Mouse (Mus musculus) stomach, postnatal 0 days (tissue): ENCODE data around the gene Mapt. TPM values are rescaled to one million over a fixed set of nuclear protein-coding genes. Genes with fewer than 3 reads are reported as not detected.

ENCODE experiments used
- ATAC-seq: fragments of 200-750 bp; cut with Nextera tagmentation; 2 replicates; pipeline ENCODE4 v1.8.0; 2017; ENCODE audit not compliant: low FRiP score, low TSS enrichment
- DNase-seq: peaks from one replicate; pipeline ENCODE4 v3.0.0-alpha.2; 2016; ENCODE audit warnings: low spot score
- H3K27ac ChIP-seq: fragments of 300-500 bp; sonication (generic); replicated peaks from 2 replicates; pipeline ENCODE4 v1.5.1; 2014; ENCODE audit warnings: mild to moderate bottlenecking, control low read depth
- H3K27me3 ChIP-seq: fragments of 300-500 bp; sonication (generic); 2 replicates; pipeline ENCODE4 v1.6.1; 2014; ENCODE audit warnings: low read length; ENCODE audit not compliant: control insufficient read depth, insufficient read depth
- H3K36me3 ChIP-seq: fragments of 300-500 bp; sonication (generic); 2 replicates; pipeline ENCODE4 v1.6.1; 2014; ENCODE audit warnings: low read length, mixed read lengths; ENCODE audit not compliant: control insufficient read depth, insufficient read depth
- H3K4me1 ChIP-seq: fragments of 300-500 bp; sonication (generic); replicated peaks from 2 replicates; pipeline ENCODE4 v1.6.1; 2014; ENCODE audit warnings: antibody characterized with exemption; ENCODE audit not compliant: control insufficient read depth, insufficient read depth
- H3K4me2 ChIP-seq: fragments of 300-500 bp; sonication (generic); replicated peaks from 2 replicates; pipeline ENCODE4 v1.6.1; 2014; ENCODE audit warnings: low read depth, mild to moderate bottlenecking, control low read depth, moderate library complexity
- H3K4me3 ChIP-seq: fragments of 300-500 bp; sonication (generic); 2 replicates; pipeline ENCODE4 v1.5.1; 2014; ENCODE audit warnings: low read depth, low read length, control low read depth
- H3K9ac ChIP-seq: fragments of 300-500 bp; sonication (generic); 2 replicates; pipeline ENCODE4 v1.6.1; 2014; ENCODE audit warnings: mild to moderate bottlenecking, low read length, control low read depth, mixed read lengths
- H3K9me3 ChIP-seq: fragments of 300-500 bp; sonication (generic); 2 replicates; pipeline ENCODE4 v1.6.1; 2016; ENCODE audit warnings: low read length; ENCODE audit not compliant: control insufficient read depth
- CTCF ChIP-seq: IDR thresholded peaks from 2 replicates; pipeline ENCODE4 v1.5.1; 2016; ENCODE audit warnings: antibody characterized with exemption, low read depth, mild to moderate bottlenecking, moderate library complexity
- EP300 ChIP-seq: optimal IDR thresholded peaks from 2 replicates; pipeline ENCODE3; 2016; ENCODE audit warnings: antibody characterized with exemption
- WGBS: fragments of 180-500 bp; shearing (Covaris S2); extraction: QIAGEN DNeasy Blood & Tissue Kit; methylation state at CpG from one replicate; pipeline ENCODE4 v1.1.7; 2014; 5-methylcytosine and 5-hydroxymethylcytosine counted together
- polyA plus RNA-seq: library from polyadenylated mRNA; unstranded; fragments of >200 nt; fragmentation: Nextera tagmentation; extraction: Ambion mirVana; gene quantifications from 2 replicates; pipeline ENCODE4 v1.2.1, GENCODE M21; 2015

Gene Mapt
- polyA plus RNA-seq, 1 experiment from 2014 or later, result 8.2 TPM

DNA sequence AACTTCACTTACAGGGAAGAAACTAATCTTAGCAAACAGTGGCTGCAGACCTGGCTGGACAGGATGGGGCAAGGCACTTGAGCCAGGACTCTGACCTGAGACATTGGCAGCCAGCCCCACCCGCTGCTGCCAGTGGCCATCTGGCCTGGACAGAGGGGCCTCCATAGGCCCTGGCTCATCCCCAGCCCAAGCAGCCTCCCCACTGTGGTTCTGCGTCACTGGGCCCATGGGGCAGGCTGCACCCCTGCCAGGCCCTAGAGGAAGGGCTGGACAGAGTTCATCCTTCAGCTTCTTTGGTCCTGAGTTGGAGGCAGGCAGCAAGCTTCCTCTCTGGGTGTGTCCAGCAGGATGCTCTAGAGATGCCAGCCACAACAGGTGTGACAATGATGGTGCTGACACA, 41.2 kb upstream of the Mapt start:
- 76% methylated on average over 2 of the region's 2 CpGs for WGBS
- DNase-seq (no peak), ATAC-seq (no peak)
- Histone ChIP-seq H3K36me3 (no peaks in the 10 kb centered on the region), H3K27ac (no peak overlapping the region), H3K27me3 (no peaks in the 10 kb centered on the region), H3K4me1 (no peaks in the 10 kb centered on the region), H3K4me2 (no peak overlapping the region), H3K4me3 (no peak overlapping the region), H3K9ac (no peak overlapping the region), H3K9me3 (no peaks in the 10 kb centered on the region)
- TF ChIP-seq CTCF, result no peak
- no peak for TF ChIP-seq EP300

DNA sequence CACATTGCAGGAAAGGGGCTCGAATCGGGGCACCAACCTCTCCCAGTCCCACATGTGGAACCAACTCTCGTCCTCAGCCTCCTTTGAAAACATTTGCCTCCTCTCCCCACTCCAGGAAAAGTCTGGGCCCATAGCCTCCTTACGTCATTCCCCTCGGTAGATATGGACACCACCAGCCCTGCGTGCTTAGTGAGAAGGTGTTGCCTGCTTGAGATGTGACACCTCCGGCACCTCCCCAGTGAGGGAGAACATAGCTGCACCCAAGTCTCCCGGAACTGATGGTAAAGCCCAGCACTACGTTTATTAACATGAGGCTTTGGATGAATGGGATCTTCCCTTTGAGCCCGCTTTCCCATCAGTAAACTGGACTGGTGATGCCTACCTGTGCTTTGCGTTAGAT, 35.8 kb upstream of the Mapt start:
- H3K4me1 ChIP-seq, result no peaks in the 10 kb centered on the region
- H3K27ac ChIP-seq, result no peak overlapping the region
- no peaks in the 10 kb centered on the region for H3K27me3 ChIP-seq
- H3K4me2 ChIP-seq, result no peak overlapping the region
- H3K4me3 ChIP-seq, result no peak overlapping the region
- no peak for TF ChIP-seq CTCF
- ATAC-seq (no peak), DNase-seq (no peak)
- H3K9me3 ChIP-seq, result no peaks in the 10 kb centered on the region
- H3K9ac ChIP-seq, result no peak overlapping the region
- H3K36me3 ChIP-seq, result no peaks in the 10 kb centered on the region
- 77% methylated on average over 11 of the region's 11 CpGs for WGBS

- H3K4me1 ChIP-seq, result no peaks in the 10 kb centered on the region
- ATAC-seq (peak; percentile 74; the same call in 1 of the 2 replicates), DNase-seq (peak; percentile 76)
- H3K4me2 ChIP-seq, result no peak overlapping the region
- no peaks in the 10 kb centered on the region for H3K27me3 ChIP-seq
- no peaks in the 10 kb centered on the region for H3K36me3 ChIP-seq
- TF ChIP-seq EP300 (no peak), CTCF (peak; percentile 98)
- 6% methylated on average over 9 of the region's 9 CpGs for WGBS
- no peak overlapping the region for H3K4me3 ChIP-seq
- H3K27ac ChIP-seq, result no peak overlapping the region
- H3K9ac ChIP-seq, result no peak overlapping the region
- no peaks in the 10 kb centered on the region for H3K9me3 ChIP-seq
Measured at GRCm38 (mm10) chr11:104195791-104196190, 35.4 kb upstream of the Mapt start.

GRCm38 (mm10) chr11:104197861-104198260, 33.3 kb upstream of the Mapt start:
- H3K27me3 ChIP-seq, result no peaks in the 10 kb centered on the region
- no peak overlapping the region for H3K4me2 ChIP-seq
- H3K4me1 ChIP-seq, result no peaks in the 10 kb centered on the region
- ATAC-seq (no peak), DNase-seq (peak; percentile 45)
- H3K9me3 ChIP-seq, result no peaks in the 10 kb centered on the region; the same call in 1 of the 2 replicates
- TF ChIP-seq EP300, result no peak
- no peak for TF ChIP-seq CTCF
- H3K9ac ChIP-seq, result no peak overlapping the region
- no peak overlapping the region for H3K27ac ChIP-seq
- H3K36me3 ChIP-seq, result no peaks in the 10 kb centered on the region
- H3K4me3 ChIP-seq, result no peak overlapping the region
- whole genome bisulfite sequencing, result 2% methylated on average over 10 of the region's 10 CpGs

- ATAC-seq (no peak), DNase-seq (no peak)
- Histone ChIP-seq H3K4me1 (no peaks in the 10 kb centered on the region), H3K9ac (no peak overlapping the region), H3K36me3 (no peaks in the 10 kb centered on the region), H3K27me3 (no peaks in the 10 kb centered on the region), H3K27ac (no peak overlapping the region), H3K4me2 (no peak overlapping the region), H3K4me3 (no peak overlapping the region), H3K9me3 (no peaks in the 10 kb centered on the region; the same call in 1 of the 2 replicates)
- TF ChIP-seq EP300 (no peak), CTCF (no peak)
- 62% methylated on average over 3 of the region's 3 CpGs for WGBS
Measured at GRCm38 (mm10) chr11:104203271-104203670, 27.9 kb upstream of the Mapt start.

DNA sequence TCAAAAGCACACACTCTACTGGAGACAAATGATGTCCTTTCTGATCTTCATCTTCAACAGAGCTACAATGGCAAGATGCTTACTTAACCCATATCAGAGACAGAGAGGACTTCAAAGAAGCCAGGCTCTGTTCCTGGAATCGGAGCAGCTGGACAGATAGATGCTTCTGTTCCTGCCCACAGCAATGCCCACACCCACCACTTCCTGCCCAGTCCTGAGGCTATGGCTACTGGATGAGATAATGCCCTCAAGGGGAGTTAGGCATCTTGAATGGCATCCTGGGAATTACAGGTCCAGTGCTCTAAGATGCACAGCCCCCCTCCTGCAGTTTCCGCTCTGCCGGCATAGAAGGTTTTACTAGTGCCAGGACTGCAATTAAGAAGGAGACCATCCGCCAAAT, 24.6 kb upstream of the Mapt start:
- H3K4me3 ChIP-seq, result no peak overlapping the region
- TF ChIP-seq CTCF (no peak), EP300 (no peak)
- WGBS, result 77% methylated on average over 4 of the region's 4 CpGs
- no peak overlapping the region for H3K9ac ChIP-seq
- no peaks in the 10 kb centered on the region for H3K36me3 ChIP-seq
- ATAC-seq (no peak), DNase-seq (no peak)
- H3K9me3 ChIP-seq, result no peaks in the 10 kb centered on the region; the same call in 1 of the 2 replicates
- H3K27ac ChIP-seq, result no peak overlapping the region
- H3K4me1 ChIP-seq, result no peaks in the 10 kb centered on the region
- no peak overlapping the region for H3K4me2 ChIP-seq
- no peaks in the 10 kb centered on the region for H3K27me3 ChIP-seq
